Mouse (Mus musculus) lung, postnatal 0 days (tissue): ENCODE data around the gene Bmp8a. TPM values are rescaled to one million over a fixed set of nuclear protein-coding genes. Genes with fewer than 3 reads are reported as not detected.
A peak's percentile ranks its signal among the peaks of the same experiment; 100 is the strongest.
"Not testable (repeated sequence)": the region's sequence is repeated elsewhere in the genome, so short reads cannot be mapped to it uniquely, and the experiment has no call there.

Experiments
- ATAC-seq: fragments of 200-750 bp; cut with Nextera tagmentation; 2 replicates; pipeline ENCODE4 v1.8.0; 2017; ENCODE audit warnings: moderate library complexity
- DNase-seq: peaks from one replicate; pipeline ENCODE4 v3.0.0-alpha.2; 2016; ENCODE audit warnings: low spot score
- H3K27ac ChIP-seq: fragments of 300-500 bp; sonication (generic); 2 replicates; pipeline ENCODE4 v1.5.1; 2014; ENCODE audit warnings: antibody characterized with exemption, mild to moderate bottlenecking, low read length, mixed read lengths
- H3K27me3 ChIP-seq: fragments of 300-500 bp; sonication (generic); replicated peaks from 2 replicates; pipeline ENCODE4 v1.6.1; 2014; ENCODE audit warnings: low read length, mixed read lengths; ENCODE audit not compliant: insufficient read depth
- H3K36me3 ChIP-seq: fragments of 300-500 bp; sonication (generic); 2 replicates; pipeline ENCODE4 v1.6.1; 2014; ENCODE audit warnings: low read length, mixed read lengths; ENCODE audit not compliant: insufficient read depth
- H3K4me1 ChIP-seq: fragments of 300-500 bp; sonication (generic); 2 replicates; pipeline ENCODE4 v1.6.1; 2014; ENCODE audit warnings: antibody characterized with exemption, low read depth, low read length, mixed read lengths; ENCODE audit not compliant: insufficient read depth
- H3K4me2 ChIP-seq: fragments of 300-500 bp; sonication (generic); replicated peaks from 2 replicates; pipeline ENCODE4 v1.6.1; 2014; ENCODE audit warnings: low read depth, mild to moderate bottlenecking, low read length, moderate library complexity, mixed read lengths
- H3K4me3 ChIP-seq: fragments of 300-500 bp; sonication (generic); 2 replicates; pipeline ENCODE4 v1.5.1; 2014; ENCODE audit warnings: low read depth, low read length
- H3K9ac ChIP-seq: fragments of 300-500 bp; sonication (generic); replicated peaks from 2 replicates; pipeline ENCODE4 v1.6.1; 2014; ENCODE audit warnings: low read depth, mild to moderate bottlenecking
- H3K9me3 ChIP-seq: fragments of 300-500 bp; sonication (generic); 2 replicates; pipeline ENCODE4 v1.6.1; 2016; ENCODE audit warnings: low read length, mixed read lengths
- CTCF ChIP-seq: IDR thresholded peaks from 2 replicates; pipeline ENCODE4 v1.5.1; 2016; ENCODE audit warnings: antibody characterized with exemption, mild to moderate bottlenecking
- EP300 ChIP-seq: IDR thresholded peaks from 2 replicates; pipeline ENCODE4 v1.6.1; 2016; ENCODE audit warnings: antibody characterized with exemption, mild to moderate bottlenecking, control low read depth
- WGBS: fragments of 180-500 bp; shearing (Covaris S2); extraction: QIAGEN DNeasy Blood & Tissue Kit; methylation state at CpG from one replicate; pipeline ENCODE4 v1.1.7; 2014; 5-methylcytosine and 5-hydroxymethylcytosine counted together
- polyA plus RNA-seq: library from polyadenylated mRNA; unstranded; fragments of >200 nt; fragmentation: Nextera tagmentation; extraction: Ambion mirVana; gene quantifications from 2 replicates; pipeline ENCODE4 v1.2.1, GENCODE M21; 2015

The Bmp8a gene
- polyA plus RNA-seq, 1 experiment from 2014 or later: 0.44 TPM

- Histone ChIP-seq H3K27ac (no peak overlapping the region), H3K9me3 (no peaks in the 10 kb centered on the region), H3K9ac (no peak overlapping the region), H3K4me3 (no peak overlapping the region), H3K4me2 (no peak overlapping the region), H3K36me3 (no peaks in the 10 kb centered on the region), H3K4me1 (no peaks in the 10 kb centered on the region), H3K27me3 (no peaks in the 10 kb centered on the region)
- peak; percentile 84 for DNase-seq
- WGBS: 15% methylated on average over 3 of the region's 3 CpGs
- ATAC-seq: peak; percentile 70
- TF ChIP-seq EP300 (no peak), CTCF (peak; percentile 82)
These were observed 37.3 kb downstream of the Bmp8a start for GRCm38 (mm10) chr4:123305789-123306188.

- H3K36me3 ChIP-seq: 0 out of 2 replicates have a peak, but pooled peaks cover 12% of the 10 kb centered on the region
- H3K4me1 ChIP-seq: no peaks in the 10 kb centered on the region
- no peak for ATAC-seq
- H3K27ac ChIP-seq: no peak overlapping the region
- no peak overlapping the region for H3K4me3 ChIP-seq
- no peaks in the 10 kb centered on the region for H3K27me3 ChIP-seq
- no peak overlapping the region for H3K9ac ChIP-seq
- no peak for DNase-seq
- no peak for TF ChIP-seq EP300
- TF ChIP-seq CTCF: no peak
- H3K9me3 ChIP-seq: no peaks in the 10 kb centered on the region
- 95% methylated on average over 11 of the region's 11 CpGs for WGBS
- H3K4me2 ChIP-seq: no peak overlapping the region
These were observed 43.9 kb downstream of the Bmp8a start for GRCm38 (mm10) chr4:123298980-123299670.

DNA sequence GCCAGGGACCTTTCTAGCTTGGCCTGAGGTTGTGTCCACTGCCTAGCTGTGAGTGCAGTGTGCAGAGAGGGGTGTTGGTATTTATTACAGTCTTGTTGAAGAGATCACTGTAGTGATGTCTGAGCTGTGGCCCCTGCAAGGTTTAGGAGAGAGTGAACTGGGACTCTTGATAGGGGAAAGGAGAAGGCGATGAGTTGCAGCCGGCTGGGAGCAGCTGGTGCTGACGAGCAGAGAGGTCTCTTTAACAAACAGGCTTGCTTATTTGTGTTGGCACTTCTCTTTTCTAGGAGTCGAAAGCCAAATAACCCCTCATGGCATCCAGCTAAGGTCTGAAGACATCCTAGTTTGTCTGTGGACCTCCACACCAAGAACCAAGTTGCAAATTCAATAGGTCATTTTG is 44.8 kb downstream of the Bmp8a start:
- H3K9ac ChIP-seq: no peak overlapping the region
- TF ChIP-seq CTCF (no peak), EP300 (no peak)
- ATAC-seq (no peak), DNase-seq (no peak)
- H3K9me3 ChIP-seq: no peaks in the 10 kb centered on the region
- H3K27me3 ChIP-seq: no peaks in the 10 kb centered on the region
- H3K27ac ChIP-seq: no peak overlapping the region
- no peaks in the 10 kb centered on the region for H3K4me1 ChIP-seq
- 64% methylated on average over 4 of the region's 4 CpGs for WGBS
- peaks cover 20% of the 10 kb centered on the region; the same call in 1 of the 2 replicates for H3K36me3 ChIP-seq
- no peak overlapping the region for H3K4me2 ChIP-seq
- H3K4me3 ChIP-seq: no peak overlapping the region

- no peak overlapping the region for H3K4me3 ChIP-seq
- no peaks in the 10 kb centered on the region for H3K27me3 ChIP-seq
- H3K27ac ChIP-seq: no peak overlapping the region
- TF ChIP-seq CTCF (no peak), EP300 (no peak)
- H3K4me2 ChIP-seq: no peak overlapping the region
- WGBS: 91% methylated on average over 22 of the region's 22 CpGs
- H3K9me3 ChIP-seq: no peaks in the 10 kb centered on the region
- no peak for ATAC-seq
- no peak for DNase-seq
- no peaks in the 10 kb centered on the region for H3K4me1 ChIP-seq
- peaks cover 22% of the 10 kb centered on the region; the same call in 1 of the 2 replicates for H3K36me3 ChIP-seq
- H3K9ac ChIP-seq: no peak overlapping the region
These were observed 45.7 kb downstream of the Bmp8a start for GRCm38 (mm10) chr4:123297195-123297960.

GRCm38 (mm10) chr4:123296148-123296534 is 46.9 kb downstream of the Bmp8a start:
- 81% methylated on average over 5 of the region's 5 CpGs for WGBS
- Histone ChIP-seq H3K27ac (no peak overlapping the region), H3K9ac (no peak overlapping the region), H3K4me2 (no peak overlapping the region), H3K27me3 (no peaks in the 10 kb centered on the region), H3K9me3 (no peaks in the 10 kb centered on the region), H3K4me3 (no peak overlapping the region), H3K4me1 (no peaks in the 10 kb centered on the region), H3K36me3 (peaks cover 25% of the 10 kb centered on the region; the same call in 1 of the 2 replicates)
- TF ChIP-seq EP300 (no peak), CTCF (no peak)
- ATAC-seq (no peak), DNase-seq (no peak)

DNA sequence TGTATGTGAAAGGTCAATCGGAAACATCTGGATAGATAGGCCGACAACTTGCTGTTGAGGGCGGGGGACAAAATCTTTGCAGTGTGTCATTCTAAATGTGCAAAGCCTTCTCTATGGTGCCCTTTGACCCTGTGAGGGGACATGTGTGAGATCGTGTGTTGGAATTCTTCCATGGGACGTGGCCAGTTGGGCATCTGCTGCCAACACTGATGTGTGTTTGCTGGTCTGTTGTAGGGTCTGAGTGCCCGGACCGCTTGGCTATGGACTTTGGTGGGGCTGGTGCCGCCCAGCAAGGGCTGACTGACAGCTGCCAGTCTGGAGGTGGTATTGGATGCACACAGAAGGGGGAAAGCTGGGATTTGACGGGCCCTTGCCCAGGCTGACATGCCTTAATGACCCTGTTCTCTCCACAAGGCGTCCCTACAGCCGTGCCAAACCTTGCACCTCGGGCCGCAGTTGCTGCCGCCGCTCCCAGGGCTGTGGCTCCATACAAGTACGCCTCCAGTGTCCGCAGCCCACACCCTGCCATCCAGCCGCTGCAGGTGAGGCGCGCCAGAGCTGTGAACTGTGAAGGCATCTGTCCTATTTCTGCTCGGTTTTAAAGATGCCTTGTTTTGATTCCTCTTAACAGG is 47.4 kb downstream of the Bmp8a start:
- no peak overlapping the region for H3K9ac ChIP-seq
- H3K4me3 ChIP-seq: no peak overlapping the region
- no peak overlapping the region for H3K27ac ChIP-seq
- WGBS: 89% methylated on average over 21 of the region's 21 CpGs
- no peaks in the 10 kb centered on the region for H3K4me1 ChIP-seq
- no peak for DNase-seq
- no peaks in the 10 kb centered on the region for H3K27me3 ChIP-seq
- H3K4me2 ChIP-seq: no peak overlapping the region
- no peaks in the 10 kb centered on the region for H3K9me3 ChIP-seq
- peaks cover 30% of the 10 kb centered on the region; the same call in 1 of the 2 replicates for H3K36me3 ChIP-seq
- TF ChIP-seq CTCF (no peak), EP300 (no peak)
- ATAC-seq: no peak

- H3K4me3 ChIP-seq, H3K27me3 ChIP-seq, H3K4me2 ChIP-seq, H3K9ac ChIP-seq, DNase-seq, H3K9me3 ChIP-seq, H3K4me1 ChIP-seq, H3K27ac ChIP-seq, ATAC-seq: not testable (repeated sequence)
- 86% methylated on average over 15 of the region's 15 CpGs for WGBS
- H3K36me3 ChIP-seq: peaks cover 30% of the 10 kb centered on the region; the same call in 1 of the 2 replicates
These were observed 48.0 kb downstream of the Bmp8a start for GRCm38 (mm10) chr4:123295026-123295425.
